Mouse (Mus musculus): ENCODE measurements around the gene Alox5ap. TPM values are rescaled to one million over a fixed set of nuclear protein-coding genes. Genes with fewer than 3 reads are reported as not detected.

The Alox5ap gene
- polyA plus RNA-seq, 1 experiment from 2014 or later: 6.4 TPM

Small RNA genes within 50 kb of the gene (microRNA-seq; reads per million reads assigned to microRNA genes)
- 0.61 reads per million for gene Gm24105 (ENCODE audit: borderline number of aligned reads)

Other genes starting within 250 kb of the Alox5ap start
- gene Uspl1, start 80.4 kb upstream of the Alox5ap start, polyA plus RNA-seq (2014; fragmentation: Nextera tagmentation; extraction: Ambion mirVana): 40.3 and 42.8 TPM in 2 replicates
- 871 and 1,031 TPM in 2 replicates for gene Hmgb1, start 80.3 kb upstream of the Alox5ap start, polyA plus RNA-seq (2014; fragmentation: Nextera tagmentation; extraction: Ambion mirVana)
- gene Medag, start 147.0 kb downstream of the Alox5ap start, polyA plus RNA-seq (2014; fragmentation: Nextera tagmentation; extraction: Ambion mirVana): 0.75 and 0.96 TPM in 2 replicates
- gene Tex26, start 174.9 kb downstream of the Alox5ap start, polyA plus RNA-seq (2014; fragmentation: Nextera tagmentation; extraction: Ambion mirVana): 0.52 and 0.57 TPM in 2 replicates

All from heart, embryonic 11.5 days (tissue).